In the genomic region with DNA sequence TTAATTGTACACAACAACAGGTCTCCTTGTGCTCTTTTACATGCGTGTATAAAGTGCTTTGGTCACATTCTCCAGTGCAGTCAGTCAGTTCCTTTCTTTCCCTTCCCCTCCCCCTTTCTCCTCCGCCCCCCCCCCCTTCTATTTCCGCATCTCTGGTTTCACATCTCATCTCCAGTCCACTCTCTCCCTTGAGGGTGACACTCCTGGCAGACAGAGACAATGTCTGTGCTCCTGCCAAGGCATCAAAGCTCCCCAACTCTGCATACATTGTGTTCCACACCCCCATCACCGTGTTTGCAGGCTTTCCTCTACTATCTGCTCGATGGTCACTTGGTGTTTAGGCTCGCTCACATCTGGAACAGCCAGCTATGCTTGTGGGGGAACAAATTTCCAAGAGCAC, we compare ENCODE assay signal across 15 mouse cellular contexts.
DNase-seq lines count a peak whose midpoint lies in the region; ATAC-seq and TF ChIP-seq lines count a peak whose summit lies in the region.
"Had no signal": no experiment of that assay in that cellular context is flagged by ENCODE, and none has a peak within 500 bp of the region (broad histone marks: within the 10 kb centered on the region; RNA-seq: fewer than 3 reads in every experiment).

No protein-coding gene starts in this region.

- TF ChIP-seq POLR2A in bone marrow macrophage, adult 2 months (IDR thresholded peaks at IDR 0.05; ENCODE audit: borderline replicate concordance, low read depth, low read length) = no peak

- peaks cover 28% of the 10 kb centered on the region for H3K4me1 ChIP-seq in heart, embryonic 13.5 days
- peaks cover 2% of the 10 kb centered on the region; the same call in 1 of the 2 replicates for H3K4me1 ChIP-seq in lung, embryonic 14.5 days (ENCODE audit: insufficient read depth)
- H3K4me1 ChIP-seq in bone marrow macrophage, adult 2 months (ENCODE audit: control insufficient read depth, insufficient read depth, low read length) = peaks cover 82% of the 10 kb centered on the region

- no peak overlapping the region for H3K4me2 ChIP-seq in heart, embryonic 13.5 days
- H3K4me2 ChIP-seq in lung, embryonic 14.5 days = no peak overlapping the region
- H3K4me2 ChIP-seq: embryonic facial prominence, embryonic 15.5 days; heart, embryonic 11.5 days; hindbrain, embryonic 14.5 days; limb, embryonic 15.5 days; neural tube, embryonic 15.5 days had no signal

- no peak for TF ChIP-seq CTCF in lung, embryonic 14.5 days (IDR thresholded peaks at IDR 0.05; ENCODE audit: low read depth)
- TF ChIP-seq CTCF in bone marrow macrophage, adult 2 months (IDR thresholded peaks at IDR 0.05; ENCODE audit: low read depth, low read length) = no peak

- peak overlapping the region; percentile 76; the same call in 1 of the 2 replicates for H3K27ac ChIP-seq in heart, embryonic 13.5 days (replicated peaks)
- no peak overlapping the region; the same call in 1 of the 2 replicates for H3K27ac ChIP-seq in lung, embryonic 14.5 days (ENCODE audit: low read depth)
- peak overlapping the region; percentile 100 for H3K27ac ChIP-seq in bone marrow macrophage, adult 2 months (ENCODE audit: insufficient read depth, low read depth, low read length)
- H3K27ac ChIP-seq: embryonic facial prominence, embryonic 15.5 days; limb, embryonic 15.5 days; neural tube, embryonic 15.5 days had no signal

- 58% methylated on average over 6 of the region's 6 CpGs for WGBS in heart, embryonic 13.5 days
- 62% methylated on average over 6 of the region's 6 CpGs for WGBS in lung, embryonic 14.5 days

- no peak for DNase-seq in heart, postnatal 25 days (ENCODE audit: low spot score)
- DNase-seq in lung, embryonic 14.5 days = peak; percentile 33
- DNase-seq in lung, postnatal 25 days (ENCODE audit: low spot score) = no peak
- DNase-seq: cerebellum, adult 2 months; kidney, postnatal 10 days had no signal

- H3K36me3 ChIP-seq in heart, embryonic 13.5 days = no peaks in the 10 kb centered on the region
- no peaks in the 10 kb centered on the region for H3K36me3 ChIP-seq in lung, embryonic 14.5 days (ENCODE audit: insufficient read depth)
- H3K36me3 ChIP-seq: embryonic facial prominence, embryonic 15.5 days; limb, embryonic 15.5 days; neural tube, embryonic 15.5 days had no signal

- ATAC-seq in heart, embryonic 13.5 days (ENCODE audit: extremely low read depth, insufficient number of reproducible peaks, low FRiP score, low TSS enrichment) = no peak
- ATAC-seq in lung, embryonic 14.5 days (ENCODE audit: insufficient read depth) = no peak
- ATAC-seq in megakaryocyte progenitor cell, adult 5-6 weeks (replicated peaks; ENCODE audit: poor library complexity) = 0 out of 2 replicates have a peak, but pooled peaks have one; percentile 8
- no peak for ATAC-seq in activated CD4-positive, CD25-positive, alpha-beta regulatory T cell, adult 4 months
- ATAC-seq: intestine, postnatal 0 days had no signal

- H3K9me3 ChIP-seq in heart, embryonic 13.5 days = 0 out of 2 replicates have a peak, but pooled peaks cover 6% of the 10 kb centered on the region
- H3K9me3 ChIP-seq in lung, embryonic 14.5 days (ENCODE audit: low read depth, low read length) = 0 out of 2 replicates have a peak, but pooled peaks cover 5% of the 10 kb centered on the region
- H3K9me3 ChIP-seq: embryonic facial prominence, embryonic 15.5 days; limb, embryonic 15.5 days; neural tube, embryonic 15.5 days had no signal

- H3K4me3 ChIP-seq in heart, embryonic 13.5 days = no peak overlapping the region
- no peak overlapping the region for H3K4me3 ChIP-seq in lung, embryonic 14.5 days (ENCODE audit: low read depth, low read length)
- H3K4me3 ChIP-seq in bone marrow macrophage, adult 2 months (ENCODE audit: insufficient read depth, low read length) = no peak overlapping the region
- H3K4me3 ChIP-seq: embryonic facial prominence, embryonic 15.5 days; limb, embryonic 15.5 days; neural tube, embryonic 15.5 days had no signal

- no peak overlapping the region for H3K9ac ChIP-seq in heart, embryonic 13.5 days
- no peak overlapping the region for H3K9ac ChIP-seq in lung, embryonic 14.5 days
- H3K9ac ChIP-seq: embryonic facial prominence, embryonic 15.5 days; hindbrain, embryonic 14.5 days; limb, embryonic 15.5 days; neural tube, embryonic 15.5 days had no signal

- intact Hi-C loops in heart, postnatal 25 days (cut with DNase I) = loop anchor here (5.0 kb wide), 2 partner anchors 45 to 65 kb away; no protein-coding TSS in a partner anchor

- no peaks in the 10 kb centered on the region for H3K27me3 ChIP-seq in heart, embryonic 13.5 days (replicated peaks)
- H3K27me3 ChIP-seq in lung, embryonic 14.5 days (ENCODE audit: insufficient read depth, low read length) = no peaks in the 10 kb centered on the region
- H3K27me3 ChIP-seq: embryonic facial prominence, embryonic 15.5 days; limb, embryonic 15.5 days; neural tube, embryonic 15.5 days had no signal
